Mouse (Mus musculus): ENCODE measurements around the gene Ankrd27.
"Not testable (repeated sequence)": the region's sequence is repeated elsewhere in the genome, so short reads cannot be mapped to it uniquely, and the experiment has no call there.

Gene Ankrd27

DNA sequence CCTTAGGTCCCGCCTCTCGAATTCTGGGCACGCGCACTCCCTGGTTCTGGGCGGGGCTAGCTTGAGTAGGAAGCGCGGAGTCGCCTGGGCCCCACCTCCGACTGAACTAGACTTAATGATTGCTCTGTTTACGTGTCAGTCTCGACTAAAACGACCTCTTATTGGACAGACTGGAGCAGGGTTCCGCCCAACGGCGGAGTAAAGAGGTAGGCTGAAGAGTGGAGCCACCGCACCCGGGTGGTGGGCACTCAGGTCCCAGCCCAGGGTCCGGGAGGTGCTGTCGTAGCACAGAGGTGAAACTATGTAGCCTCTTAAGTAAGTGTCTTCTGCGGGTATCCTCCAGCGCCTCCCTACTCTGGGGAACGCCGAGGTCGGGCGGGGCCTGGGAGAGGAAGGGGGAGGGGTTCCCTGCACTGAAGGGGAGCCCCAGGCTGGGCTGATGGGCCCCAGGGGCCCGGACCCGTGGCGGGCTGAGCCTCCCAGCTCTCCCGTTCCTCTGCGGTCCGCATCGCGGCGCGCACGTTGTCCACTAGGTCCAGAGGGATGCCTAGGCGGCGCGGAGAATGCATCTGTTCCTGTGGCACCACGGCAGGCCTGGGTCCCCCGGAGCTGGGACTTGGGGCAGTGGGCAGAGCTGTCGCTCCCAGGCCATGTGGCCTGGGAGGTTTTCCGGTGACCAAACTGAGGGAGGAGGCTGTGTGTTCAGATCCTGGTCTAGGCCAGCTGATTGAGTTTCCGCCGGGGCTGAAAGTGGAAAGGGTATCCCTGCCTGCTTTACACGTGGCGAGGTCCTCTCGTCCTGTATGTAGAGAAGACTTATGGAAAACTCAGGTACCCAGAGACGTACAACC lies at the start of gene Ankrd27:
Gene Ankrd27 (plus strand): TSS at position 190 of the 851 bp plus-strand sequence.
- DNase-seq (ENCODE audit: low read depth, low spot score) = peak; percentile 96

GRCm38 (mm10) chr7:35537562-35537961 lies 48.5 kb upstream of the Ankrd27 start, which contains the start of gene Tdrd12:
Gene Tdrd12 (minus strand): TSS chr7:35537745.
- DNase-seq (ENCODE audit: low read depth, low spot score) = no peak

GRCm38 (mm10) chr7:35545881-35546280 lies 40.2 kb upstream of the Ankrd27 start:
- peak; percentile 34 for DNase-seq (ENCODE audit: low read depth, low spot score)

- DNase-seq (ENCODE audit: low read depth, low spot score) = no peak
Observed at GRCm38 (mm10) chr7:35553751-35554604, 32.1 kb upstream of the Ankrd27 start.

DNA sequence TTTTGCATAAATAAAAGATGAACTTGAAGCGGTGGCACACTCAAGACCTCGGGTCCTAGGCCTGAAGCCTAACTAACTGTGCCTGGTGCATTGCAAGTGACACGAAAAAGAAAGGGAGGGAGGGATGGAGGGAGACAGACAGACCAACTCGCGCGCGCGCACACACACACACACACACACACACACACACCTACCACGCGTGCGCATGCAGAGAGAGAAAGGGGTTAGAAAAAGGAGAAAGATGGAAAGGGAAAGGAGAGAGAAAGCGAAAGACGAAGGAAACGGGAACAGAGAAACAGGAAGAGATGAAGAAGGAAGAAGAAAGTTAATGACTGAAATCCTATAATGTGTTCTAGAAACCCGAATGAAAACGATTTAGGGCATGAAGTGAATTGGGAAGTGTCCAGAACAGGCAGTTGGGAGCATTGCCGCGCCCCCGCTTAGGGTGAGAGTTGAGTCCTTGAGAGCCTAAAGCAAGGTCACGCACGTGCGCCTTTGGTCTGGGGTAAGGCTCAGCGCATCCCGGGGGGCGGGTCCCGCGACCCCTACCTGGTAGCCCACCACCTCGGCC lies 31.4 kb upstream of the Ankrd27 start:
- peak; percentile 22 for DNase-seq (ENCODE audit: low read depth, low spot score)

- peak; percentile 79 for DNase-seq (ENCODE audit: low read depth, low spot score)
Observed at GRCm38 (mm10) chr7:35555224-35556204, 30.5 kb upstream of the Ankrd27 start.

- DNase-seq (ENCODE audit: low read depth, low spot score) = no peak
Observed at GRCm38 (mm10) chr7:35556205-35556603, 29.8 kb upstream of the Ankrd27 start, which contains the start of gene Nudt19. Gene Nudt19 (minus strand): TSS chr7:35556304.

GRCm38 (mm10) chr7:35556905-35557304 lies 29.1 kb upstream of the Ankrd27 start:
- DNase-seq (ENCODE audit: low read depth, low spot score) = no peak

DNA sequence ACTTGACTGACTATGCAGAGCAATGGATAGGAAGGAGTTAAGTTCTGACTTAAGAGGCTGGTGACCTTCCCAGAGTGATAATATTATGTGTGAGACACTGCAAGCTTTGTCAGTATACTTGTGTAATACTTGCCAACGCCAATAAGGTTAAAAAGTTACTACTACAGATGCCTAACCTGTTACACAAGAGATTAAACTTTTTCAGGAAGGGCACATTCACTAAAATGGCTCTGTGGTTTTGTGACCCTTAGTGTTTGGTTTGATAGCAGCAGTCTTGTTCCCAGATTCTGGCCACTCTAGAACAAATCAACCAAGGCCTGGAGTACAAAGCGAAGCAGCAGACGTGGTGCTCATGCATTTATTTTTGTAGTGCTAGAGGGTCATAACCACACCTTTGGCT lies 28.5 kb upstream of the Ankrd27 start:
- no peak for DNase-seq (ENCODE audit: low read depth, low spot score)

GRCm38 (mm10) chr7:35558681-35559080 lies 27.4 kb upstream of the Ankrd27 start:
- no peak for DNase-seq (ENCODE audit: low read depth, low spot score)

GRCm38 (mm10) chr7:35559838-35560237 lies 26.2 kb upstream of the Ankrd27 start:
- no peak for DNase-seq (ENCODE audit: low read depth, low spot score)

- DNase-seq (ENCODE audit: low read depth, low spot score) = no peak
Observed at GRCm38 (mm10) chr7:35563071-35563470, 23.0 kb upstream of the Ankrd27 start.

DNA sequence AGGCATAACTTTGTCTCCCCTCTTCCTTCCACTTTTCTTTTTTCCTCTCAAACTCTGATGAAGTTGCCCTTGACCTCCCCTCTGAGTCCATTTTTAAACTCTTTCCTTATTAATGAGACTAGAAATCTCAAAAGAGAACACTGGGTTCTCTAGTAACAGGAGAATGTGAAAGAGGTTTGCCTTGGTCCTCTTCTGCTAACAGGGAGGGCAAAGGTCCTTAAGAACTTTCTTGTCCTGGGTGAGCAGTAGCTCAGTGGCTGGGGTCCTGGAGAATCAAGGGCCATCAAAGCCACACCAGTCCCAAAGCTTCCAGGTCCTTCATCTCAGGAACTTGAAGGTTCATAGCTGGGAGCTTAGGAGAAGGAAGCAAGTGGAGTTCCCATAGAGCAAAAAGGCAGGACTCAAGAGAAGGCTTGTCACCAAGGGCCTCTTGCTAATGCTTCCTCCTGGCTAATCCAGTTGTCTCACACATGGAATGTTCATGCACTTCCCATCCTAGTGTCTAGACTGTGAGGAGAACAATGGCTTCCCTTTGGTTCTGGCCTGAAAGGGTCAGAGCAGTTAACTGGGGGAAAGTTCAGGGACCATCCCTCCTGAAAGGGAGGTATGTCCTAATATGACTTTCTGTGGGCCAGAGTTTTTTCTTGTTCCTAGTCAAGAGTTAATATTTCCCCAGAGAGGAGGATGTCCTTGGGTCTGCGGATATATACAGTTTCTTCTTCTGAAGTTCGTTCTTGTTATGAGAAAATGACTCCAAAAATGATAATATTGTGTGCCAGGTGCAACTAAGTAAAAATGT lies 21.8 kb upstream of the Ankrd27 start:
- no peak for DNase-seq (ENCODE audit: low read depth, low spot score)

DNA sequence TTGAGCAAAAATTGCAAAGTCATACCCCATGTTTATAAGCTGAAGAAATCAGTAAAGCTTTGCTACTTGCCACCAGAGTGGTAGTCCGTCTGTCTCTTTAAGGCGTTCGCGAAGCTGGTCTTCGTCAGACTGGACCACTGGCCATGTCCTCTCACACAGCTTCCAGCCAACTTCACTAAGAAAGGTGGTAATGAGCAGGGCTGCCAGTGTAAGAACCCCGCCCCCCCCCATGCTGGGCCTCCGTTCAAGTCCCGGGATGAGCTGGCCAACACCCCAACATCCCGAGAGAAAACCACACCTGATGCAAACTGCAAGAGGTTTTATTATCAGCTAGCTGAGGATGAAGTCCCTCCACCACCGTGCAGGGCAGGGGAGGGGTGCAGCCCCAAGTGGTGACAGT lies 21.2 kb upstream of the Ankrd27 start:
- DNase-seq (ENCODE audit: low read depth, low spot score) = not testable (repeated sequence)

DNA sequence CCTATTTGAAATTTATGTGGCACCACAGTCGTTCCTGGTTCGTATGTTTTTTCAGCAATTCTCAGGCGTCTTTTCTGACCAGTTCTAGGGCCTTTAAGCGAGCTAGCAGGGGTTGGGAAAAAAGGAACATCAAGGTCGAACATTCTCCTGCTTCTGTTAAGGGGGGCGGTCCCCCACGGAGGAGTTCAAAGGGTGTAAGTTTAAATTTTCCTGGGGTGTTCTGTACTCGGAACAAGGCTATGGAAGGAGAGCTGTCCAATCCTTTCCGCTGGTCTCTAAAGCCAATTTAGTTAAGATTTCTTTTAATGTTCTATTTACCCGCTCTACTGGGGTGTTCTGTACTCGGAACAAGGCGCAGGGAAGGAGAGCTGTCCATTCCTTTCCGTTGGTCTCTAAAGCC lies 20.1 kb upstream of the Ankrd27 start:
- DNase-seq (ENCODE audit: low read depth, low spot score) = not testable (repeated sequence)

GRCm38 (mm10) chr7:35569724-35570123 lies 16.3 kb upstream of the Ankrd27 start:
- DNase-seq (ENCODE audit: low read depth, low spot score) = not testable (repeated sequence)

DNA sequence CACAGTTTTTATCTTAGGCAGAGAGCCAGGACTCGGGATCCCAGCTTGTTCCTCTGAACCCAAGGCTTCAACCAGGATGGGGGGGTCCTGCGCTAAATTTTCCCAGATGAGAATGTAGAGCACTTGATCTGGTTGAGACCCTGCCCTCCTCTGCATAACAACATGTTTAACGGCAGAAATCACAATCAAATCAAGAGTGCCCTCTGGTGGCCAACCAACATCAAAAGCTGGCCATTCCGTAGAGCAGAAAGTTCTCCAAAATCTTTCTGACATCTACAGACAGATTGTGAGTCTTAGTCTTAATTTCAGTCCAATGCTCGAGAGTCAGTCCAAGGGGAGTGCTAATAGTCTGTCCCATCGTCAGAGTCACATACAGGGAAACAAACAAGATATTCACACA lies 15.2 kb upstream of the Ankrd27 start:
- DNase-seq (ENCODE audit: low read depth, low spot score) = not testable (repeated sequence)

- no peak for DNase-seq (ENCODE audit: low read depth, low spot score)
Observed at GRCm38 (mm10) chr7:35579849-35580248, 6.2 kb upstream of the Ankrd27 start.

- no peak for DNase-seq (ENCODE audit: low read depth, low spot score)
Observed at GRCm38 (mm10) chr7:35582719-35583118, 3.3 kb upstream of the Ankrd27 start.

DNA sequence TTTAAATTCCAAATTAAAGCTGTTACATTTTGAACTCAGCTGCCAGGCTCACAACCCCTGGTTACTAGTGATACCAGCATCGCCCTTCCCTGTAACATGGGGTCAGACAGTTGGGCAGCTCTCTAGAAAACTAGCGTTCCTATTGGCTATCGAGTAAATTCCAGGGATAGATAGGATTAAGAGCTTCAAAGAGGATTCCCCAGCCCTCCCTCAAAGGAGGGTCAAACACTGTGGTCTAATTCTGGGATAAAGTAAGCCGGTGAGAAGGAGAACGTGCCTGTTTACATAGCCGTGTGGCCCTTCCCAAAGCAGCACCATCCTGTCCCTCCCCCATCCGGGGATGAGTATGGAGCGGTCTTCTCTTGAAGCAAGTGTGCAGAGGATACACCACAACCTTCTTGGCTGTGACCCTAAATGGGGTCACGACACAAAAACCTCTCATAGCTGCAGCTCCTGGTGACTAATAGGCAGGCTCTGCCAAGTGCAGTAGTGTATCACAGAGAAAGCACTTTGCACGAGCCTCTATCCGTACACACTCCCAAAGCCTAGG lies 2.5 kb upstream of the Ankrd27 start:
- DNase-seq (ENCODE audit: low read depth, low spot score) = no peak
